Mouse (Mus musculus) ZHBTc4 (cell line): ENCODE results near the gene Nr2c2ap.
A peak's percentile ranks its signal among the peaks of the same experiment; 100 is the strongest.

Experiments used
- DNase-seq: peaks from one replicate; pipeline ENCODE4 v3.0.0-alpha.2; 2011; ENCODE audit warnings: low read depth, low spot score

The Nr2c2ap gene

DNA sequence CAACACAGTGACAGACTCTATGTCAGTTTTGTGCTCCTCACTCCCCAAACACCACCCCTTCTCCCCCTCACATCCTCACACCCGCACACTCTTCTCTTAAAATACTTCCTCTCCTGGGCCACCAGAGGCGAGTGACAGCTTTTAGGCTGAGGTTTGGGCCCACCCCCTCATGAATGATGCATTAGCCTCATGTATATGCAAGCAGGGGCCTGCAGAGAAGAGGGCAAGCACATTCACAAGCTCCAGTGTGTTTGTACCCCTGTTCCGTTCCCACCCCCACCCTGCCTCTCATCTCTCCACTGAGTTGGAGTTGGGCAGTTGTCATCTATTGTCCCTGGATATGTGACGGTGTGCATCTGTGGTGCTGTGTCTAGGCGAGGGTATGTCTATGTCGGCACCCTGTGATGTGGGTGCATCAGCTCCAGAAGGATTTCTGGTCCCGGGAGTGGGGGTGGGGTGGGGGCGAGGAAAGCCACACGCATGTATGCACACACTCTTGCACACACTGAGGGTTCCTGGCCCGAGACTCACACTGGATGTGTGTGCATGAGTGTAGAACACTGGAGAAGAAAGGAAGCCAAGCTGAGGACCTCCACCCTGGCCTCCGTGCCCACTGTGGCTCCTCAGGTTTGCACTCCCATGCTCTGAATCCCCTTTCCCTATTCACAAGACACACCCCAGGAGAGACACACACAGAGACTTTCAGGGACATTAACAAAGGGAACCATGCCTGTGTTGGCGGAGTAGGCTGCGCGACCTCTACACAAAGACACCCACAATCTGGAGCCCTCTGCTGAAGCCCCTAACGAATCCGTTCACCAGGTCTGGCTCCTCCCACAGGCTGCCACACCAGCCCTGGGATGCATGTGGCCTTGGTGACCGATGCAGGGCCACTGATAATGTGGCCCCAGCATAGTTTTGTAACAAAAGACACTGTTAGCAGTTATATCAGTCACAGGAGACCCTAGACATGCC, 12.1 kb upstream of the Nr2c2ap start:
- peak; percentile 59 for DNase-seq

DNA sequence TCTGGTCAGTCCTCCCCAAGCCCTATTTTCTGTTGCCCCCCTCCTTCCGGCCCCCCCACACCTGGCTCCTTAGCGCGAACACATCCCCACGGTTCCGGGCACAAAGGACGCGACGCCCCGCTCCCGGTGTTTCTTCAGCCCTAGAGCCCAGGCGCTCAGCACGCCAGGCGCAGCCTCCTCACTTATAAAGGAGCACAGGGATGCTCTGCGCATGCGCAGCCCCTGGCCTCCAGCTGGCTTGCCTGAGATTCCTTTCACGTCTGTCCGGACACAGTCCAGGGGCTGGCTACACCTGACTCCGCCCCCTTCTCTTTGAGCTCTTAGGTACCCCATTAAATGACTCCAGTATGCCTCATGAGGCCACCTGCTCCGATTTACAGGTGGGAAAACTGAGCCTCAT, 10.5 kb upstream of the Nr2c2ap start, which contains the start of gene Ncan:
Gene Ncan (minus strand): TSS at position 207 of the 400 bp plus-strand sequence.
- DNase-seq = peak; percentile 92

- DNase-seq = peak; percentile 37
Observed at GRCm38 (mm10) chr8:70122863-70123262, 8.3 kb upstream of the Nr2c2ap start.

- no peak for DNase-seq
Observed at GRCm38 (mm10) chr8:70124992-70125391, 6.1 kb upstream of the Nr2c2ap start.

DNA sequence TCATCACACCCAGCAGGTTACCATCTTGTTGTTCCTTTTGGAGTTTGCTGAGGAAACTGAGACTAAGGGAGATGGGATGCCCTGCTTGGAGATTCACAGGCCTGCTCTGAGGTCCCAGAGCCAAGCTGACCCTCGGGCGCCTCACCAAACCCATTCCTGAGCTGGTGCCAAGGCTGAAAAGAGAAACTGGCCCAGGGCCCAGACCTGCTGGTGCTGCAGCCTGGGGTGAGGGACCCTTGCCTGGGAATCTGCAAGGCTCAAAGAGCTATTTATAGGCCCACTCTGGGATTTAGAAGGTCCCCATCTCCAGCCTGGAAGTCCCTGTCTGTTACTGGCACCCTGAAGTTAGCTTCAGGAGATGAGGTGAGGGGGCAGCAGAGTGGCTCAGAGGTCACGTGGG, 2.7 kb upstream of the Nr2c2ap start:
- DNase-seq = no peak

DNA sequence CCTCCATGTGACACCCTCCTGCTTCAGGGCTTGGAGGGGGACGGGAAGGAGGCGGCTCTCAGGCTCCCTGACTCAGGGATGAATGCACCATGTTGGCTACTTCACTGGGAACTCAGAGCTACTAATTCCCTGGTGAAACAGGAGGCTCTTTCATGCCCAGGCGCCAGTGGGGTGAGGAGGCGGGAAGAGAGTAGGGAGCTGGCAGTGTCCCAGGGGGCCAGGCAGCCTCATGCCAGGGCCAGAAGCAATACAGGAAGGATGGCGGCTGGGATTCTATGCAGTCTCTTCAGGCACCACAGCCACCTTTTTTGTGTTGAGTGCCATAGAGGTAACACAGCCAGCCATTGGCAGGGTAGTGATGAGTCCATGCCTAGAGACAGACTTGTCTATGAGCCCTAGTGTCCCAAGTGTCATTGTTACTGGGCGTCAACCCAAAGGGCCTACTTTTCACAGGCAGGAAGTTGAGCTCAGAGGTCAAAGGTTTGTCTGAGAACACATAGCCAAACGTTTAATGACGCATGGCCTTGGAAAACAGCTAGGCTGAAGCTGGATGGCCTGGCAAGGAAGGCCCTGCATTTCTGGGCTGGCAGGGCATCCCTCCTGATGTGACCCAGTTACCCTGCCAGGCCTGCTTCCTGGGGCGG, 1.7 kb upstream of the Nr2c2ap start:
- peak; percentile 53 for DNase-seq

DNA sequence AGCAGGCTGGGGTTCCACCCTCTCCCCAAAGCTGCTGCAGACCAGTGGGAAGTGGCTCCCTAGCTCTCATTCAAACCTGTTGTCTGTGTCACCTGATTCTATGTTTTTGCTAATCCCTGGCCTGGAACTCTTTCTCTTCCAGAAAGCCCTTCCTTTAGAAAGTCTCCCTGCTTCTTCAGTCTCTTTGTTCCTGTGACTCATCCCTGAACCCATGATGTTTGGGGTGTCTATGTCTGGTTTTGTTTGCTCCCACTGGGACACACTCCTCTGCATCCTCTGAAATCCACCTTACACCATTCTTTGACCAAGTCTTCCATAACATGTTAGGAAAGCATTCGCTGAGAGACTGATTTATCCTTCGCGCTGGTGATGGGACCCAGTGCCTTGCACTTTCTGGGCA, 1.1 kb upstream of the Nr2c2ap start:
- DNase-seq = peak; percentile 32

DNA sequence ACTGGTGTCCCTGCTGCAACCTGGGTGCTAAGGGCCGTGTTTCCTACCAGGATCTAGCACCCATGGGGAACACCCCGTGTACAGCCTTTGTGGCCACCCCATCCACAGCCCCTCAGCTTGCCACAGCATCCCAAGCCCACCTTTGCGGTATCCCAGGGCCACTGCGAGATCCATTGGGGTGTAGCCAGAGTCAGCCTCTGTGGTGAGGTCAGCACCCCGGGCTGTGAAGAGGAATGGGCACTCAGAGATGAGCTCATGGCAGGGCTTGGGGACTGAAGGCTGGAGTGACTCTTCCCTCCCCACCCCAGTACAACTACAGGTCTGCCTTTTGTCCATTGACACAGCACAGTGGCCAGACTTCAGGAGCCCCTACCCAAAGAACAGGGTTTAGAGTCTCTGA, 3.0 kb downstream of the Nr2c2ap start:
- DNase-seq = no peak

DNA sequence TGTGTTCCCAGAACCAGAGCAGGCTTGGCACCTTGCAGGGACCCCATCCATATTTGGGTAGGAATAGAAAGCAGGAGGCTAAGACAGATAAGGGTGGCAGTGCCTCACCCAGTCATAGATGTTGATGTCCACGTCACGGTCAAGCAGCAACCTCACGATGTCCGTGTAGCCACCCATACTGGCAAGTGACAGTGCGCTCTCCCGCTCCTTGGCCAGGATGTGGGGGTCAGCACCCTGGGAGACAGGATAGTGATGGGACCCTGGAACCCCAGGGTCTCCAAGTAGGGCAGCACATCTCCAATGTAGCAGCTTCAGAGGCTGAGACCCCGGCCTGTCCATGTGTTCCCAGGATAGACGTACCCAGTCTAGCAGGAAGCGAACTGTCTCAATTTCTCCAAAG, 3.8 kb downstream of the Nr2c2ap start:
- DNase-seq = no peak

GRCm38 (mm10) chr8:70136591-70136990, 5.5 kb downstream of the Nr2c2ap start:
- DNase-seq = no peak

DNA sequence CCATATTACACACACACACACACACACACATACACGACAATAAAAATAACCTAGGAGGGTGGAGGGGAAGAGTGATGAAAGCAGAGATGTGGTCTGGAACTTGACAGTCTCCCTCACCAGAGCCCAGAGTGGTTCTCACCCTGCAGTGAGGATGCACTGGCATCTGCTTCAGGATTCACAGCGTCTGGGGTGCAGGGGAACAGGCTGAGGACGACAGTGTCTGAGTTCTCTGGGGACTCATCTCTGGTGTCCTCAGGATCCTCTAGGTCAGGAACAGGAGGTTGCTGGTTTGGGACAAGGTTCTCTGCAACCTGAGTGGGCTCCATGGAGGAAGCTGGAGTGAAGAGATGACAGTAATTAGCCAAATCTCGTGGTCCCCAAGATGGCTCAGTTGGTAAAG, 6.8 kb downstream of the Nr2c2ap start:
- DNase-seq = no peak

- peak; percentile 99 for DNase-seq
Observed at GRCm38 (mm10) chr8:70139026-70139857, 8.1 kb downstream of the Nr2c2ap start, which contains the start of the genes Rfxank, Borcs8 and Mef2b. TSS of gene Rfxank (minus strand) at chr8:70139154. TSS of gene Borcs8 (plus strand) at chr8:70139499. TSS of gene Mef2b (plus strand) at chr8:70139711.

DNA sequence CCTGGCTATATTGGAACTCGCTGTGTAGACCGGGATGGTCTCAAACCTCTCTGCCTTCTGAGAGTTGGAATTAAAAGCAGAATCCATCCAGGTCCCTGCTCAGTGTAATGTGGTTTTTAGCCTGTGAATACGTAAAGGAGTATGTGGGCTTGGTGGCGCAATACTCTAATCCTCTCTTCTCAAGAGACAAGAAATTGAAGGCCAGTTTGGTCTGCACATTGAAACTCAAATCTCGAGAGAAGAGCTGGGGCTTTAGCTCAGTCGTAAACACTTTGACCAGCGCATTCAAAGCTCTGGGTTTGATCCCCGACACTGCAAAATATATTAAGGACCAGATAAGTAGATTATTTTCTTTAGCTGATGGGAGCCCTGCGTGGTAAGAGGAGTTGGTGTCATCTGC, 8.8 kb downstream of the Nr2c2ap start:
- DNase-seq = no peak

GRCm38 (mm10) chr8:70147678-70148607, 16.8 kb downstream of the Nr2c2ap start:
- no peak for DNase-seq

- DNase-seq = no peak
Observed at GRCm38 (mm10) chr8:70150158-70150557, 19.0 kb downstream of the Nr2c2ap start.

- DNase-seq = peak; percentile 93
Observed at GRCm38 (mm10) chr8:70152537-70153257, 21.6 kb downstream of the Nr2c2ap start.

DNA sequence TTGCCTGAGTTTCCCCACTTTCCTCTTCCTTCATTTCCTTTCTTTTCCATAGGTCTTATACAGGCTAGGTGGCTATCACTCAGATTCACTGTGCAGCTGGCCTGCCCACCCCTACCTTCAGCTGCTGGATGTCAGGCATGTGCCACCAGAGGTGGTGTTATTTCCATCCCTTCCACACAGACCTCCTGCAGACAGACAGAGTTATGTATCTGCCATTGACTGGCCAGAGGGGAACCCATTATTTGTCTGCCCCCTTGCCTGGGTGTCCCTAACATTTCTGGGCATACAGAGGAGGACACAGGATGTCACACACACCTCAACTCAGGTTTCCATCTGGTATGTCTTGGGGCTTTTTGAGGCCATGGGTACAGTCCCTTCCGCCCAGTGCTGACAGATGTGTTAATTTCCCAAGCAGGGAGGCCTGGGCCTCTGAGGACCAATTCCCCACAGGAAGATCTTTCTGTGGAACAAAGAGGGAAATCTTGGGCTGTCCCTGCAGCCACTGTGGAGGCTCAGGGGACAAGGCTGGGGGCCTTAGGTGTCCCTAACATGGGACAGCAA, 26.2 kb downstream of the Nr2c2ap start:
- DNase-seq = no peak

- DNase-seq = peak; percentile 90
Observed at GRCm38 (mm10) chr8:70158069-70158853, 27.1 kb downstream of the Nr2c2ap start.

DNA sequence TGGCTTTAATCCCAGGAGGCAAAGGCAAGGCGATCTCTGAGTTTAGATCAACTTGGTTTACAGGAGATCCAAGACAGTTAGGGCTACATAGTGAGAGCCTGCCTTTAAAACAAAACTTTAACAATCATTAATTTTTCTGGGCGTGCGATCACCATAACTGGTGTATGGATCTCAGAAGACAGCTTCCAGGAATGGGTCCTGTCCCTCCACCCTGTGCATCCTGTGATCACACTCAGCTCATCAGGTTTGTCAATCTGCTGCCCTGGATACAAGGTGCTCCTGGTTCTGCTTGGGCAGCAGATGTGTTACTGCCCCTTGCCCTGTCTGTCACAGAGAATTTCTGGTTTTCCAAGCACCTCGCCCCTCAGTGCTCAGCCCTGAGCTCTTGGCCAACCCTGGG, 28.1 kb downstream of the Nr2c2ap start:
- DNase-seq = no peak
